In genomic region chr2:21368351-21369170, GRCm38 (mm10) we compare ENCODE assay signal across 10 mouse cellular contexts. TPM values are rescaled to one million over a fixed set of nuclear protein-coding genes. Genes with fewer than 3 reads are reported as not detected.
DNase-seq lines count a peak whose midpoint lies in the region; ATAC-seq and TF ChIP-seq lines count a peak whose summit lies in the region.
"Had no signal": no experiment of that assay in that cellular context is flagged by ENCODE, and none has a peak within 500 bp of the region (broad histone marks: within the 10 kb centered on the region; RNA-seq: fewer than 3 reads in every experiment).

No protein-coding gene starts in this region.

- no peak overlapping the region for H3K4me3 ChIP-seq in heart, postnatal 0 days (ENCODE audit: low read depth, low read length)
- H3K4me3 ChIP-seq in gastrocnemius, adult 2 months: no peak overlapping the region
- H3K4me3 ChIP-seq: erythroblast, embryonic 14.5 days; liver, embryonic 15.5 days had no signal

- H3K9ac ChIP-seq in heart, postnatal 0 days (replicated peaks; ENCODE audit: low read depth, low read length): no peak overlapping the region
- H3K9ac ChIP-seq: liver, embryonic 15.5 days had no signal

- H3K9me3 ChIP-seq in heart, postnatal 0 days (replicated peaks; ENCODE audit: control insufficient read depth, low read length): no peaks in the 10 kb centered on the region
- H3K9me3 ChIP-seq: liver, embryonic 15.5 days had no signal

- H3K36me3 ChIP-seq in heart, postnatal 0 days (replicated peaks; ENCODE audit: control insufficient read depth, insufficient read depth, low read length): no peaks in the 10 kb centered on the region
- H3K36me3 ChIP-seq: liver, embryonic 15.5 days had no signal

- peak; percentile 19 to 21 for DNase-seq in frontal cortex, postnatal 36 days (ENCODE audit: low spot score in 2 of 2)
- DNase-seq in thymus, postnatal 4 days: peak; percentile 11
- DNase-seq in thymus, postnatal 25 days: no peak
- no peak for DNase-seq in heart, postnatal 0 days (ENCODE audit: low spot score)
- peak; percentile 48 for DNase-seq in mesoderm, embryonic 11.5 days (ENCODE audit: low read depth, low spot score)
- no peak for DNase-seq in thymus, adult 18-20 months
- DNase-seq in gastrocnemius, adult 2 months: no peak

- H3K4me2 ChIP-seq in heart, postnatal 0 days (ENCODE audit: low read depth, low read length): no peak overlapping the region
- H3K4me2 ChIP-seq: liver, embryonic 15.5 days had no signal

- H3K4me1 ChIP-seq in heart, postnatal 0 days (ENCODE audit: control insufficient read depth, insufficient read depth): no peaks in the 10 kb centered on the region
- H3K4me1 ChIP-seq: liver, embryonic 15.5 days had no signal

- ATAC-seq in frontal cortex, adult (ENCODE audit: low TSS enrichment): no peak
- ATAC-seq in heart, postnatal 0 days (ENCODE audit: insufficient read depth, low read depth): peak; percentile 39; the same call in 1 of the 2 replicates

- intact Hi-C loops in gastrocnemius, adult 2 months (cut with DNase I): no loop called here

- no peak for TF ChIP-seq EP300 in heart, postnatal 0 days (IDR thresholded peaks at IDR 0.05; ENCODE audit: low read depth)

- peaks cover 19% of the 10 kb centered on the region for H3K27me3 ChIP-seq in heart, postnatal 0 days (ENCODE audit: control insufficient read depth, insufficient read depth, low read length)

- no peak overlapping the region for H3K27ac ChIP-seq in heart, postnatal 0 days (ENCODE audit: low read depth)
- H3K27ac ChIP-seq in gastrocnemius, adult 2 months: no peak overlapping the region
- H3K27ac ChIP-seq: liver, embryonic 15.5 days had no signal

- WGBS in heart, postnatal 0 days: 18% methylated on average over 43 of the region's 44 CpGs

- no peak for TF ChIP-seq CTCF in heart, postnatal 0 days (IDR thresholded peaks at IDR 0.05; ENCODE audit: low read depth)
- TF ChIP-seq CTCF in gastrocnemius, adult 2 months (IDR thresholded peaks at IDR 0.05): no peak

RNA-seq across cellular contexts. Expression of gene Gpr158, which starts 1.2 kb away (rescaled TPM):
- total RNA-seq in heart, postnatal 0 days (2014; rRNA removed; ENCODE audit: low replicate concordance): not detected in 2 replicates
- 0.03 and 0.04 TPM in 2 replicates for polyA plus RNA-seq in heart, postnatal 0 days (2015; fragmentation: Nextera tagmentation; extraction: Ambion mirVana)
- not detected for total RNA-seq in gastrocnemius, adult 2 months (2021)
- polyA plus RNA-seq: erythroblast, embryonic 14.5 days; liver, embryonic 15.5 days had no signal

Comparison
In these comparisons a context has a peak if more than half of its experiments do, and no peak if none do; other contexts are left out.
1. DNase-seq: peak in frontal cortex, postnatal 36 days (2 of 2), thymus, postnatal 4 days (single experiment) and mesoderm, embryonic 11.5 days (single experiment); none in thymus, postnatal 25 days (single experiment), heart, postnatal 0 days (single experiment), thymus, adult 18-20 months (0 of 2) and gastrocnemius, adult 2 months (single experiment).